Mouse (Mus musculus) induced T-regulatory cell, adult 2 months (primary cell): ENCODE measurements around the gene Tns1.
A peak's percentile ranks its signal among the peaks of the same experiment; 100 is the strongest.
"Not testable (repeated sequence)": the region's sequence is repeated elsewhere in the genome, so short reads cannot be mapped to it uniquely, and the experiment has no call there.

ENCODE experiments used
- DNase-seq: peaks from one replicate; pipeline ENCODE4 v3.0.0-alpha.2; 2012; ENCODE audit warnings: low read depth

The Tns1 gene

GRCm38 (mm10) chr1:74124021-74124981 lies at the start of gene Tns1:
Gene Tns1, minus strand, starts transcription at chr1:74124449.
- peak; percentile 60 for DNase-seq

GRCm38 (mm10) chr1:74172722-74173121 lies 48.5 kb upstream of the Tns1 start:
- no peak for DNase-seq

- DNase-seq = no peak
Measured at GRCm38 (mm10) chr1:74169721-74170120, 45.5 kb upstream of the Tns1 start.

- no peak for DNase-seq
Measured at GRCm38 (mm10) chr1:74167136-74167535, 42.9 kb upstream of the Tns1 start.

- no peak for DNase-seq
Measured at GRCm38 (mm10) chr1:74160036-74160435, 35.8 kb upstream of the Tns1 start.

GRCm38 (mm10) chr1:74159613-74160012 lies 35.4 kb upstream of the Tns1 start:
- DNase-seq = not testable (repeated sequence)

GRCm38 (mm10) chr1:74156381-74156910 lies 32.2 kb upstream of the Tns1 start:
- DNase-seq = no peak

GRCm38 (mm10) chr1:74155435-74156012 lies 31.3 kb upstream of the Tns1 start:
- DNase-seq = no peak

GRCm38 (mm10) chr1:74153461-74154184 lies 29.4 kb upstream of the Tns1 start, which contains the start of gene Cxcr2:
Gene Cxcr2, plus strand, starts transcription at chr1:74153989.
- DNase-seq = no peak

- DNase-seq = no peak
Measured at GRCm38 (mm10) chr1:74151091-74151490, 26.8 kb upstream of the Tns1 start.

- no peak for DNase-seq
Measured at GRCm38 (mm10) chr1:74150101-74150500, 25.9 kb upstream of the Tns1 start.

GRCm38 (mm10) chr1:74149106-74149885 lies 25.0 kb upstream of the Tns1 start:
- DNase-seq = peak; percentile 4

- DNase-seq = no peak
Measured at GRCm38 (mm10) chr1:74141781-74142180, 17.5 kb upstream of the Tns1 start.

GRCm38 (mm10) chr1:74139415-74139814 lies 15.2 kb upstream of the Tns1 start:
- peak; percentile 32 for DNase-seq

- DNase-seq = no peak
Measured at GRCm38 (mm10) chr1:74135326-74135950, 11.2 kb upstream of the Tns1 start.

- no peak for DNase-seq
Measured at GRCm38 (mm10) chr1:74133954-74134353, 9.7 kb upstream of the Tns1 start.

GRCm38 (mm10) chr1:74132011-74132410 lies 7.8 kb upstream of the Tns1 start:
- no peak for DNase-seq

GRCm38 (mm10) chr1:74130883-74131659 lies 6.8 kb upstream of the Tns1 start:
- DNase-seq = no peak

GRCm38 (mm10) chr1:74124991-74125552 lies 823 bp upstream of the Tns1 start, which contains the start of gene Rufy4:
Gene Rufy4, plus strand, starts transcription at chr1:74125541.
- DNase-seq = peak; percentile 79

GRCm38 (mm10) chr1:74123215-74123614 lies 1.0 kb downstream of the Tns1 start:
- DNase-seq = no peak
